Mouse (Mus musculus) embryonic facial prominence, embryonic 11.5 days (tissue): ENCODE measurements around the gene Zfp39. TPM values are rescaled to one million over a fixed set of nuclear protein-coding genes. Genes with fewer than 3 reads are reported as not detected.

Experiments used
- ATAC-seq: fragments of 200-750 bp; cut with Nextera tagmentation; replicated peaks from 2 replicates; pipeline ENCODE4 v1.8.0; 2017; ENCODE audit warnings: low read depth; ENCODE audit not compliant: insufficient number of reproducible peaks, low FRiP score, low TSS enrichment
- DNase-seq: peaks from one replicate; pipeline ENCODE4 v3.0.0-alpha.2; 2015; ENCODE audit warnings: low spot score
- H3K27ac ChIP-seq: fragments of 300-500 bp; sonication (generic); replicated peaks from 2 replicates; pipeline ENCODE4 v1.5.1; 2014; ENCODE audit warnings: mild to moderate bottlenecking, low read depth, low read length, control low read depth
- H3K27me3 ChIP-seq: fragments of 300-500 bp; sonication (generic); 2 replicates; pipeline ENCODE4 v1.6.1; 2014; ENCODE audit warnings: mild to moderate bottlenecking, low read length, moderate library complexity, mixed read lengths; ENCODE audit not compliant: control insufficient read depth, insufficient read depth
- H3K36me3 ChIP-seq: fragments of 300-500 bp; sonication (generic); replicated peaks from 2 replicates; pipeline ENCODE4 v1.6.1; 2014; ENCODE audit warnings: low read depth, mild to moderate bottlenecking, low read length, moderate library complexity, mixed read lengths; ENCODE audit not compliant: control insufficient read depth, insufficient read depth
- H3K4me1 ChIP-seq: fragments of 300-500 bp; sonication (generic); 2 replicates; pipeline ENCODE4 v1.6.1; 2014; ENCODE audit warnings: low read length, mixed read lengths; ENCODE audit not compliant: control insufficient read depth, insufficient read depth
- H3K4me2 ChIP-seq: fragments of 300-500 bp; sonication (generic); 2 replicates; pipeline ENCODE4 v1.6.1; 2014; ENCODE audit warnings: low read depth, mild to moderate bottlenecking, control low read depth, low read length, moderate library complexity
- H3K4me3 ChIP-seq: fragments of 300-500 bp; sonication (generic); 2 replicates; pipeline ENCODE4 v1.5.1; 2014; ENCODE audit warnings: low read depth, low read length, control low read depth
- H3K9ac ChIP-seq: fragments of 300-500 bp; sonication (generic); replicated peaks from 2 replicates; pipeline ENCODE4 v1.6.1; 2014; ENCODE audit warnings: mild to moderate bottlenecking, control low read depth, low read length
- H3K9me3 ChIP-seq: fragments of 300-500 bp; sonication (generic); replicated peaks from 2 replicates; pipeline ENCODE4 v1.6.1; 2016; ENCODE audit warnings: mild to moderate bottlenecking, low read length, inconsistent platforms, mixed read lengths; ENCODE audit not compliant: control insufficient read depth
- WGBS: fragments of 180-500 bp; shearing (Covaris S2); extraction: QIAGEN DNeasy Blood & Tissue Kit; methylation state at CpG from one replicate; pipeline ENCODE4 v1.1.7; 2014; 5-methylcytosine and 5-hydroxymethylcytosine counted together
- polyA plus RNA-seq: library from polyadenylated mRNA; unstranded; fragments of >200 nt; fragmentation: Nextera tagmentation; extraction: Ambion mirVana; gene quantifications from 2 replicates; pipeline ENCODE4 v1.2.1, GENCODE M21; 2014

The Zfp39 gene
- polyA plus RNA-seq, 1 experiment from 2014 or later, result 7.6 TPM

- ATAC-seq, result no peak
- peak; percentile 61 for DNase-seq
- WGBS, result 54% methylated on average over 14 of the region's 14 CpGs
- Histone ChIP-seq H3K27ac (no peak overlapping the region), H3K4me3 (no peak overlapping the region), H3K27me3 (no peaks in the 10 kb centered on the region), H3K36me3 (no peaks in the 10 kb centered on the region), H3K4me1 (no peaks in the 10 kb centered on the region), H3K9me3 (no peaks in the 10 kb centered on the region), H3K4me2 (no peak overlapping the region), H3K9ac (no peak overlapping the region)
Measured at GRCm38 (mm10) chr11:58916879-58917744, 13.1 kb upstream of the Zfp39 start.

GRCm38 (mm10) chr11:58914461-58915028 lies 10.5 kb upstream of the Zfp39 start:
- no peaks in the 10 kb centered on the region for H3K4me1 ChIP-seq
- WGBS, result 19% methylated on average over 17 of the region's 17 CpGs
- DNase-seq (peak; percentile 68), ATAC-seq (no peak)
- H3K36me3 ChIP-seq, result no peaks in the 10 kb centered on the region
- peak overlapping the region; percentile 19 for H3K4me3 ChIP-seq
- no peak overlapping the region for H3K27ac ChIP-seq
- H3K9me3 ChIP-seq, result no peaks in the 10 kb centered on the region
- H3K9ac ChIP-seq, result peak overlapping the region; percentile 53
- no peaks in the 10 kb centered on the region for H3K27me3 ChIP-seq
- H3K4me2 ChIP-seq, result peak overlapping the region; percentile 42

GRCm38 (mm10) chr11:58913776-58914175 lies 9.8 kb upstream of the Zfp39 start:
- Histone ChIP-seq H3K4me1 (no peaks in the 10 kb centered on the region), H3K9me3 (no peaks in the 10 kb centered on the region), H3K27me3 (no peaks in the 10 kb centered on the region), H3K4me3 (no peak overlapping the region), H3K27ac (no peak overlapping the region), H3K4me2 (no peak overlapping the region), H3K9ac (no peak overlapping the region), H3K36me3 (no peaks in the 10 kb centered on the region)
- ATAC-seq, result no peak
- DNase-seq, result no peak
- WGBS, result 100% methylated on average over 1 of the region's 1 CpGs

DNA sequence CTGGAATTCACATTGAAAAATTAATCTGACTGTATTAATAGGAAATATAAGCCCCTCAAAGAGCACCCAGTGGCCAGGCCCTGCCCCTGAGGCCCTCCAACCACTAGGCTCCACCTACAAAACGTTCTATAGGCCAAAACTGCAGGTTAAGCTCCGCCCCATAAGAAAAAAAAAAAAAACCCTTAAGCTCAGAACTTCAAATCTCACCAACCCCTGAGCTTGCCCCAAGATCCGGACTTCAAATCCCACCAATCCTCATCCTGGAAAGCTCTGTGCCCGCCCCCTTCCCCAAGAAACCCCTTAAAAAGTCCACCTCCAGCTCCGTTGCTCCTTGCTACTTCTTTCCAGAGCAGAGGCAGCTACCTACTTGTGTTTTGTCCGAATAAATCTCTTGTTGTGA lies 813 bp upstream of the Zfp39 start:
- ATAC-seq, result no peak
- H3K27ac ChIP-seq, result no peak overlapping the region
- H3K4me3 ChIP-seq, result no peak overlapping the region

GRCm38 (mm10) chr11:58904410-58904718 lies 339 bp upstream of the Zfp39 start:
- Histone ChIP-seq H3K4me1 (no peaks in the 10 kb centered on the region), H3K4me3 (peak overlapping the region; percentile 75), H3K9ac (no peak overlapping the region), H3K27ac (no peak overlapping the region), H3K36me3 (no peaks in the 10 kb centered on the region), H3K4me2 (peak overlapping the region; percentile 29), H3K9me3 (no peaks in the 10 kb centered on the region), H3K27me3 (no peaks in the 10 kb centered on the region)
- 4% methylated on average over 8 of the region's 8 CpGs for WGBS
- ATAC-seq (0 out of 2 replicates have a peak, but pooled peaks have one; percentile 8), DNase-seq (no peak)

More for the DNA sequence above, 813 bp upstream of the Zfp39 start:
- no peaks in the 10 kb centered on the region for H3K4me1 ChIP-seq
- DNase-seq, result peak; percentile 45
- H3K9me3 ChIP-seq, result no peaks in the 10 kb centered on the region
- H3K9ac ChIP-seq, result no peak overlapping the region
- H3K27me3 ChIP-seq, result no peaks in the 10 kb centered on the region
- 39% methylated on average over 6 of the region's 6 CpGs for WGBS
- H3K4me2 ChIP-seq, result no peak overlapping the region
- no peaks in the 10 kb centered on the region for H3K36me3 ChIP-seq

DNA sequence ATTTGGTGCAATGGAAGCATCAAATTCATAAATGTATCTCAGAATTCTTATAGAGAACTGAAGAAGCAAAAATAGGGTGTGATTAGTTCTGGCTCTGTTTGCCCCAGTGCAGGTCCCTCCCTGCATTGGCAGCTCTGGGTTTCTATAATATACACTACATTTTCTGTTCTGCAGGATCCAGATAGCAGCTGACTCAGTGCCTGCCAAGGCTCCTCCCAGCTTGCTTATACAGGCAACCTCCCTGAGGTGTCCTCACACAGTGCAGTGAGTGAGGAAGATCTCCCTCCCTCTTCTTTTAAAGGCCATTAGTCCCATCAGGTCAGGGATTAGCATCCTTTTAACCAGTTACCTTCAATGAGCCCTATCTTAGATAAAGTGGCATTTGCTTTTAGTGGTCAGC lies 2.9 kb downstream of the Zfp39 start:
- Histone ChIP-seq H3K36me3 (no peaks in the 10 kb centered on the region), H3K9me3 (no peaks in the 10 kb centered on the region)

DNA sequence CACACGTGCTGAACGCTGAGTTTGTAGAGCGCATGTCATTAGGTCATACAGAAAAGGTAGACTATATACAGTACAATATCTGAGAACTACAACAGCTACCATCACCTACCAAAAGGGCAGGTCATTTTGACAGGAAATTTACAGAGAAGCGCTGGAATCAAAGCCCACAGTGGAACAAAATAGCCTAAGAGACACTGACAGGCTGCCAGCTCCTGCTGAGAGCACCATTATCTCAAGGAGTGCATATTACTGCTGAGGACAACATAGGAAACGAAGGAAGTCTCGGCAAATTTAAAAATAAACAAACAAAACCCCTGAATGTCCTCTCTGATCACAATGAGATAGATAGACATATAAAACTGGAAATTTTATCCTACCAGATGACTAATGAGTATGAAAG lies 6.5 kb downstream of the Zfp39 start:
- Histone ChIP-seq H3K4me3 (no peak overlapping the region), H3K27me3 (no peaks in the 10 kb centered on the region), H3K36me3 (peaks cover 2% of the 10 kb centered on the region; the same call in 1 of the 2 replicates), H3K9ac (no peak overlapping the region), H3K4me1 (no peaks in the 10 kb centered on the region), H3K9me3 (no peaks in the 10 kb centered on the region), H3K27ac (no peak overlapping the region), H3K4me2 (no peak overlapping the region)
- WGBS, result 78% methylated on average over 6 of the region's 6 CpGs
- ATAC-seq (no peak), DNase-seq (no peak)

More for the DNA sequence above, 2.9 kb downstream of the Zfp39 start:
- H3K27ac ChIP-seq, result no peak overlapping the region
- H3K4me2 ChIP-seq, result no peak overlapping the region
- no peak overlapping the region for H3K4me3 ChIP-seq
- H3K9ac ChIP-seq, result no peak overlapping the region
- H3K27me3 ChIP-seq, result no peaks in the 10 kb centered on the region
- H3K4me1 ChIP-seq, result no peaks in the 10 kb centered on the region
- DNase-seq, result no peak
- ATAC-seq, result no peak

GRCm38 (mm10) chr11:58894456-58894855 lies 9.6 kb downstream of the Zfp39 start:
- no peak overlapping the region for H3K4me3 ChIP-seq
- no peaks in the 10 kb centered on the region for H3K4me1 ChIP-seq
- no peak overlapping the region for H3K9ac ChIP-seq
- peak; percentile 9 for DNase-seq
- no peak for ATAC-seq
- no peak overlapping the region for H3K4me2 ChIP-seq
- no peak overlapping the region for H3K27ac ChIP-seq
- H3K27me3 ChIP-seq, result no peaks in the 10 kb centered on the region
- H3K9me3 ChIP-seq, result no peaks in the 10 kb centered on the region
- peaks cover 8% of the 10 kb centered on the region for H3K36me3 ChIP-seq
- WGBS, result 78% methylated on average over 6 of the region's 6 CpGs
